Mouse (Mus musculus): ENCODE measurements at regions not wholly inside any gene's neighbourhood (a gene's known extent, or its start where the extent isn't known, plus 50 kb on each side); places are given as distances from the start of the nearest gene placed in this dataset.

DNA sequence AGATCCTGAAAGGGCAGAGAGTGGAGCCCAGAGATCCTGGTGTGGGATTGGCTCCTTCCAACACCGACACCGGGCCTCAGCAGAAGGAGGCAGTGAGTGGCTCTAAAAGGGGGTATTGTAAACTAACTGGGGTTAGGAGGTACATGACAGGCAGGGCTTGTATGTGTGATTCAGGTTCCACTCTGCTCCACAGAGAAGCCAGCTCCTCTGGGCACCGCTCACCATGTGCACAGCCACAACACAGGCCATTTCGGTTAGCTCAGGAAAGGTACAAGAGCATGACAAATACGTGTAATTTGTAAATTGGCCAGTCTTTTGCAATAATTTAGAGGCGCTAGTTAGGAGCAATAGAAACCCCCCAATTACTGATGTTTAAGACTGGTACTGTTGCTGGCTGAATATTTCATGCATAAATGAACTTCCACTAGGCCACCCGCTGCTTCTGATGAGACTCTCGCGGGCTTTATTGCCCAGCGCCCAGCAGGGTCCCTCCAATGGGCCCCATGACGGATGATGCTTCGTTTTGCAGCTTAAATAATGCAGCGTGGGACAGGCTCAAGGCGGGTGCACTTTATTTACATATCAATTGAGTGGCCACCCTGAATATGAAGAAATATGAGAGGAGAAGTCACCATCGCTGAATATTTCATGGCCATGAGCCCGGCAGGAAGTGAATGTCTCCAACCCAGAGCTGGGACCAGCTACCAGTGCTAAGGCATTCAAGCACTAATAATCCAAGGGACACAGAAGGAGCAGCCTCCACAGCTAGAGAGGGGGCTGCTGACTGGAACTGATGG lies 136.9 kb upstream of the Mafb start:
- Histone ChIP-seq H3K4me3 (ENCODE audit: insufficient read depth, low read length) (no peak overlapping the region), H3K27ac (ENCODE audit: insufficient read depth, low read length) (no peak overlapping the region), H3K4me1 (ENCODE audit: control insufficient read depth, insufficient read depth, low read length) (no peaks in the 10 kb centered on the region)
- no peak for TF ChIP-seq CTCF (IDR thresholded peaks at IDR 0.05; ENCODE audit: extremely low read depth, insufficient read depth, low read length)
- no peak for TF ChIP-seq POLR2A (IDR thresholded peaks at IDR 0.05; ENCODE audit: extremely low read depth, insufficient read depth, low read length)

DNA sequence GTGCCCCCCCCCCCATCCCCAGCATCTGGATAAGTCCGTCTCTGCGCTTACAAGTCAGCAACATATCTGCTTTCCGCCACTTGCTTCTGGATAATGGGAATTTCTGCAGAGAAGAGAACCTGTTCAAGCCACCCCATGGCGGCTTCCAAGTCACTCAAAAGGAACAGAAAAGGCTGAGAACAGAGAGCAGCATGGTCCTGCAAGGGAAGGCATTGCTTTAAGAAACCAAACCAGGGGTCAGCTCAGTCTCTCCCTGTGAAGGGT lies 137.5 kb upstream of the Mafb start:
- H3K4me1 ChIP-seq (ENCODE audit: control insufficient read depth, insufficient read depth, low read length), result no peaks in the 10 kb centered on the region
- H3K4me3 ChIP-seq (ENCODE audit: insufficient read depth, low read length), result no peak overlapping the region
- TF ChIP-seq POLR2A (IDR thresholded peaks at IDR 0.05; ENCODE audit: extremely low read depth, insufficient read depth, low read length) (no peak), CTCF (IDR thresholded peaks at IDR 0.05; ENCODE audit: extremely low read depth, insufficient read depth, low read length) (no peak)
- no peak overlapping the region for H3K27ac ChIP-seq (ENCODE audit: insufficient read depth, low read length)

DNA sequence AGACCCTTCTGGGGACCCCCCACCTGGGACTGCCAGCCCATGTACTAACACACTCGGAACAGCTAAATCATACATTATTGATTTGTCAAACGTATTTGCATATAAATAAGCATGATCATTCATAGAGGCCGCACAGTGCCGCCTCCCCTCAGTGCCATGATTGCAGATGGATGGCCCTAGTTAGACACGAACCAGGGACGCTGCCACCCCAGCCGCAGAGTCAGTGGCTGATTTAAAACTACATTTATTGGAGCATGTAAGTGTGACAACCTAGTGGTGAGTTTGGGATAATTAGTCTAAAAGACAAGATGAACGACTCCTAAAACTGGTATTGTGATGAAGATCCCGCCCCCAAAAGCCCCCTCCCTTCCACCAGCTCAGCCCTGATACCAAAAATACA lies 138.3 kb upstream of the Top1 start:
- Histone ChIP-seq H3K27ac (ENCODE audit: insufficient read depth, low read length) (no peak overlapping the region), H3K4me3 (ENCODE audit: insufficient read depth, low read length) (no peak overlapping the region), H3K4me1 (ENCODE audit: control insufficient read depth, insufficient read depth, low read length) (no peaks in the 10 kb centered on the region)
- TF ChIP-seq POLR2A (IDR thresholded peaks at IDR 0.05; ENCODE audit: extremely low read depth, insufficient read depth, low read length) (no peak), CTCF (IDR thresholded peaks at IDR 0.05; ENCODE audit: extremely low read depth, insufficient read depth, low read length) (no peak)

DNA sequence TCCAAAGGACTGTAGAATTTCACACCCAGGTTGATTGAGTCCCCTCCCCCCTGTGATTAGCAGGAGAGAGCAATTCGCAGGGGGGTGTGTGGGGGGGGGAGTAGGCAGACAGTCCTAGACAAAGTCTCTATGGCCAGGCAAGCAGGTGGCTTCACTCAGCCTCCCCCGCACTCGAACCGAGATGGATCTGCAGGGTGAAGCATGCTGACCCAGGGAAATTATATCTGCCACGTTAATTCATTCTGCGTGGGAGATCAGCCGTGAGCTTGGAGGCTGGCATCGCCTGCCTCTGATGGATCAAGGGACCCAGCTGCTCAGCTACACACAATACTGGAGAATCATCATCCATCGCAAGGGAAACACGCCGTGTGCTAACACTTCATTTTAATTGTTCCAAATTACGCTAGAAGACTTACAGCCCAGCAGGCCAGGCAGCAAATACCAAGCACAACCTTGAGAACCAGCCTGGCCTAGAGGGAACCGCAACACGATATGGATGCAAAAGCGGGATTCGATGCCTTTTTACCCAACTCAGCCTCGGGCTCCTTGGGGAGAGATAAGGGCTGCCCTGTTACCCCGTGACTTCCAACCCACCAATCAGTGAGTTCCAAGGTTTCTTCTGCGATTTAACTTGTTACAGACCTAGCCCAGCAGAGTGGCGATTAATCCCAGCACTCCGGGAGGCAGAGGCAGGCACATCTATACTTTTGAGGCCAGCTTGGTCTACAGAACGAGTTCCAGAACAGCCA lies 137.7 kb upstream of the Top1 start:
- Histone ChIP-seq H3K27ac (ENCODE audit: insufficient read depth, low read length) (no peak overlapping the region), H3K4me3 (ENCODE audit: insufficient read depth, low read length) (no peak overlapping the region), H3K4me1 (ENCODE audit: control insufficient read depth, insufficient read depth, low read length) (no peaks in the 10 kb centered on the region)
- no peak for TF ChIP-seq POLR2A (IDR thresholded peaks at IDR 0.05; ENCODE audit: extremely low read depth, insufficient read depth, low read length)
- TF ChIP-seq CTCF (IDR thresholded peaks at IDR 0.05; ENCODE audit: extremely low read depth, insufficient read depth, low read length), result no peak

DNA sequence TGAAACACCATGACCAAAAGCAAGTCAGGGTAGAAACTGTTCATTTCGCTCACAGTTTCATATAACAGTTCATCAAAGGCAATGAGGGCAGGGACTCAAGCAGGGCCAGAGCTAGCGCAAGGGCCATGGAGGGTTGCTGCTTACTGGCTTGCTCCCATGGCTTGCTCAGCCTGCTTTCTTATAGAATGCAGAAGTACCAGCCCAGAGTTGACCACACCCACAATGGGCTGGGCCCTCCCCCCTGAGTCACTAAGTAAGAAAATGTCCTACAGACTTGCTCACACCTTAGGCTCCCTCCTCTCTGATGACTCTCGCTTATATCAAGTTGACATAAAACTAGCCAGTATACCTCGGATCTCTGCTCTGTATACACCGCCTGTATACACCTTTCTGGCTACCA lies 135.5 kb upstream of the Top1 start:
- Histone ChIP-seq H3K27ac (ENCODE audit: insufficient read depth, low read length) (no peak overlapping the region), H3K4me1 (ENCODE audit: control insufficient read depth, insufficient read depth, low read length) (no peaks in the 10 kb centered on the region), H3K4me3 (ENCODE audit: insufficient read depth, low read length) (no peak overlapping the region)
- TF ChIP-seq CTCF (IDR thresholded peaks at IDR 0.05; ENCODE audit: extremely low read depth, insufficient read depth, low read length), result no peak
- TF ChIP-seq POLR2A (IDR thresholded peaks at IDR 0.05; ENCODE audit: extremely low read depth, insufficient read depth, low read length), result no peak

DNA sequence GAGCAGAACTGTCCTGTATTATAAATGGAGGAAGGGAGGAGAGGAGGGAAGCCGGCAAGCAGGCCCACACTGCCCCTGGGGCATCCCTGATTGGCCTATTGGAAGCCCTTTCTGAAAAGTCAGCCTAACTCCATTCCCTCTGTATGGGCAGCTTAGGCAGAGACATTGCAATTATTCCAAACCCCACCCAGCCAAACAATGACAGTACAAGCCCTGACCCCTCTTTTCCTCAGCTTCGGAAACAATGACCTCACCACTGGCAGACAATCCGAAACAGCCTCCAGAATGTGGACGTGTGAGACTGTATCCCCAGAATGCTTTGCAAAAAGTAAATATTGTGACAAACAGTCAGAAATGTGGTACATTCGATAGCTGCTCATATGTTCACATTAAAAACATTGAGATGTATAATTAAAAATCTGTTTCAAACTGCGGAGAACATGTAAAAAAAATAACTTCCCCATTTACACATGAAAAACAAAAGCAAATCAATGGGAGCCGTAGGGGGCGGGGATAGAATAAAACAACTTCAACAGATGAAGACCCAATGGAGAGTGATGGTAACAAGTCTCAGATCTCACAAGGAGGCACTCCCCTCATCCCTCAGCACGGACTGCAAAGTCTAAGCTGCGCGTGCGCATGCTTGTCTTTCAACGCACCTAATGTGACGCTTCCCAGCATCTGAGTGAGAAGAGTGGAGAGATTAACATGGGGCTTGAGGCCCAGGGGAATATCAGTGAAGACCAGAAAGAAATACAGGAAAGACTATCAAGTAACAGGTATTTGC lies 134.9 kb upstream of the Top1 start:
- no peak overlapping the region for H3K4me3 ChIP-seq (ENCODE audit: insufficient read depth, low read length)
- no peaks in the 10 kb centered on the region for H3K4me1 ChIP-seq (ENCODE audit: control insufficient read depth, insufficient read depth, low read length)
- TF ChIP-seq POLR2A (IDR thresholded peaks at IDR 0.05; ENCODE audit: extremely low read depth, insufficient read depth, low read length) (no peak), CTCF (IDR thresholded peaks at IDR 0.05; ENCODE audit: extremely low read depth, insufficient read depth, low read length) (no peak)
- no peak overlapping the region for H3K27ac ChIP-seq (ENCODE audit: insufficient read depth, low read length)

DNA sequence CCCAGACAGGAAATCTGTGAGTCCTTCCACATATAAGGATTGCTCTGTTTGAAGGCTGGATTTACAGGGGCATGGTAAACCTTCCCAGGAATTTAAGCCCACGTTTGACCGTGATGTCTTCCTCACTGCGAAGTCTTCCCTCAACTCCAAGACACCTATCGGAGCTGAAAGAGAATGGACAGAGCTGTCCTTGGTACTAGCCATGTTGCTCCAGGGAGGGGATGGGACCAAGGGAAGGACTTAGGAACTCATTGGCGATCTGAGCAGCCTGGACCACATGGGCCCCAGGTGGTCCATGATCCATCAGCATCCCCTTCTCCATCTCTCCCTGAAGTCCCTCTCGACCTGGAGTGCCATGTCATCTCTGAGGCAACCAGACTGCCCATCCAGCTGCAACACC lies 130.1 kb upstream of the Top1 start:
- Histone ChIP-seq H3K4me3 (ENCODE audit: insufficient read depth, low read length) (no peak overlapping the region), H3K4me1 (ENCODE audit: control insufficient read depth, insufficient read depth, low read length) (no peaks in the 10 kb centered on the region), H3K27ac (ENCODE audit: insufficient read depth, low read length) (no peak overlapping the region)
- TF ChIP-seq POLR2A (IDR thresholded peaks at IDR 0.05; ENCODE audit: extremely low read depth, insufficient read depth, low read length), result no peak
- TF ChIP-seq CTCF (IDR thresholded peaks at IDR 0.05; ENCODE audit: extremely low read depth, insufficient read depth, low read length), result no peak

DNA sequence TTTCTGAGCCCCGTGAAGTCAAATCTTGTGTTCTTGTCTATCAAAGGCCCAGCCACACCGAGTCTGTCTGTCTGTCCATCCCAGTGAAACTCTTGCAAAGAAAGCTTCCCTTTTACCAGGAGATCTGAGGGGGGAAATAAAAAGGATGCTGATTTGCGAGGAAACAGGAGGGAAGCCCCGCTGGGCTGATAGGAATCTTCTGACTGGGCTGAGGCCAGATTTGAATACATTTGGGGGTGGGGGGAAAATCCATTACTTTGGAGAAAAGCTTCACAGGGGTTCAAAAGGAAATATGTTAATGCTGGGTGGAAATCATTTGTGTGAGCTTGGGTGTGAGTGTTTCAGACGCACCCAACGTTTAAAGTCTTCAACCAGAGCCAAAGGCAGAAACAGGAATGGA lies 129.2 kb upstream of the Top1 start:
- no peak for TF ChIP-seq POLR2A (IDR thresholded peaks at IDR 0.05; ENCODE audit: extremely low read depth, insufficient read depth, low read length)
- no peak for TF ChIP-seq CTCF (IDR thresholded peaks at IDR 0.05; ENCODE audit: extremely low read depth, insufficient read depth, low read length)
- Histone ChIP-seq H3K4me3 (ENCODE audit: insufficient read depth, low read length) (no peak overlapping the region), H3K4me1 (ENCODE audit: control insufficient read depth, insufficient read depth, low read length) (no peaks in the 10 kb centered on the region), H3K27ac (ENCODE audit: insufficient read depth, low read length) (no peak overlapping the region)

DNA sequence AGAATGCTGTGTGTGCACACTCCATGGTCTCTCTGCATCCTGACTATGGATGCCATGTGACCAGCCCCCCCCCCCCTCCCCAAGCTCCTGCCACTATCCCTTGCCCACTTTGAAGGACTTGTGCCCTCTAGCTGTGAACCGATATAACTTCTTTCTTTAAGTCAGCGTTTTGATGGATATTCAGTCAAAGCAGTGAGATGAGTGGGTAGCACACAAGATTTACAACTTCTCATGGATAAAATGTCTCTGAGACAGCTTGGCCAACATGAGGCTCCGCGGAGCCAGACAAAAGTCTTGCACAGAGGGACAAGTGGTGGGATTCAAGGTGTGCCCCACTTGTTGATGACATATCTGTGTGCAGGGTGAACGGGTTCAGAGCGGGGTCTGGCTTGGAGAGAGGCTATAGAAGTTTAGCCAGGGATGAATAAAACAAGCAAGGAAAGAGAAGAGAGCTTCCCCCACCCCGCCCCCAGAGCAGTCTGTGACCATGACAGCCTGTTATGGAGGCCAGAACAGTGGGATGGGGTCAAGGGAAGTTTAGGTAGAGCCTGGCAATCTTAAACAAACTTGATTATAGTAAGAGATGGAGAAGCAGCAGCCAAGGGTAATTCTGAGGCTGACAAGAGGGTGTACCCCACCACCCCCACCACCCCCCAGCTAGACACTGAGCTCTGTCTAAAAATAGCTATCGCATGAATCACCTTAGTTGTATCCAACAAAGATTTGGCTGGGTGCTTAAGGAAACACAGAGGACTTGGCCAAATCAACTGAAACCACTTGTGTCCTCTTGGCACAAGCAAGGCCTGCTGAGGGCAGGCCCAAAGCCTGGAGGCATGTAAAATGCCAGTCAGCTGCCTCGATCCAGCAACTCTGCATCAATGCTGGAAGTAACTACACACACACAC lies 120.1 kb upstream of the Top1 start:
- H3K4me3 ChIP-seq (ENCODE audit: insufficient read depth, low read length), result no peak overlapping the region
- no peak overlapping the region for H3K27ac ChIP-seq (ENCODE audit: insufficient read depth, low read length)
- no peaks in the 10 kb centered on the region for H3K4me1 ChIP-seq (ENCODE audit: control insufficient read depth, insufficient read depth, low read length)
- TF ChIP-seq POLR2A (IDR thresholded peaks at IDR 0.05; ENCODE audit: extremely low read depth, insufficient read depth, low read length) (no peak), CTCF (IDR thresholded peaks at IDR 0.05; ENCODE audit: extremely low read depth, insufficient read depth, low read length) (0 out of 2 replicates have a peak, but pooled peaks have one; percentile 5)

All from cortical plate, adult 2 months (tissue).